8 mouse cellular contexts compared by ENCODE assay signal in genomic region chr11:94208811-94209675, GRCm38 (mm10). TPM values are rescaled to one million over a fixed set of nuclear protein-coding genes. Genes with fewer than 3 reads are reported as not detected.
A peak's percentile ranks its signal among the peaks of the same experiment; 100 is the strongest.
DNase-seq lines count a peak whose midpoint lies in the region; ATAC-seq and TF ChIP-seq lines count a peak whose summit lies in the region.

No protein-coding gene starts in this region.

- no peak for ATAC-seq in lung, embryonic 14.5 days (ENCODE audit: insufficient read depth)
- no peak for ATAC-seq in limb, embryonic 13.5 days (ENCODE audit: low FRiP score, low read depth)
- ATAC-seq in stomach, embryonic 15.5 days (ENCODE audit: insufficient read depth, low FRiP score, low read depth) = no peak

- no peak overlapping the region; the same call in 1 of the 2 replicates for H3K27ac ChIP-seq in lung, embryonic 14.5 days (ENCODE audit: low read depth)
- H3K27ac ChIP-seq in limb, embryonic 13.5 days = no peak overlapping the region; the same call in 1 of the 2 replicates
- peak overlapping the region; percentile 98; the same call in 1 of the 2 replicates for H3K27ac ChIP-seq in stomach, embryonic 15.5 days

- H3K4me3 ChIP-seq in lung, embryonic 14.5 days (ENCODE audit: low read depth, low read length) = no peak overlapping the region
- H3K4me3 ChIP-seq in limb, embryonic 13.5 days = peak overlapping the region; percentile 54; the same call in 1 of the 2 replicates
- no peak overlapping the region for H3K4me3 ChIP-seq in stomach, embryonic 15.5 days (replicated peaks)

- no peaks in the 10 kb centered on the region for H3K9me3 ChIP-seq in lung, embryonic 14.5 days (ENCODE audit: low read depth, low read length)
- H3K9me3 ChIP-seq in limb, embryonic 13.5 days = no peaks in the 10 kb centered on the region
- H3K9me3 ChIP-seq in stomach, embryonic 15.5 days = no peaks in the 10 kb centered on the region

- no peak overlapping the region for H3K9ac ChIP-seq in lung, embryonic 14.5 days
- no peak overlapping the region for H3K9ac ChIP-seq in limb, embryonic 13.5 days
- no peak overlapping the region for H3K9ac ChIP-seq in stomach, embryonic 15.5 days

- 46% methylated on average over 8 of the region's 8 CpGs for WGBS in lung, embryonic 14.5 days
- WGBS in limb, embryonic 13.5 days = 33% methylated on average over 8 of the region's 8 CpGs
- 43% methylated on average over 8 of the region's 8 CpGs for WGBS in stomach, embryonic 15.5 days

- no peak for TF ChIP-seq CTCF in lung, embryonic 14.5 days (IDR thresholded peaks at IDR 0.05; ENCODE audit: low read depth)

- 0 out of 2 replicates have a peak, but pooled peaks cover 2% of the 10 kb centered on the region for H3K4me1 ChIP-seq in lung, embryonic 14.5 days (ENCODE audit: insufficient read depth)
- peaks cover 18% of the 10 kb centered on the region for H3K4me1 ChIP-seq in limb, embryonic 13.5 days
- H3K4me1 ChIP-seq in stomach, embryonic 15.5 days = no peaks in the 10 kb centered on the region

- H3K27me3 ChIP-seq in lung, embryonic 14.5 days (ENCODE audit: insufficient read depth, low read length) = no peaks in the 10 kb centered on the region
- H3K27me3 ChIP-seq in limb, embryonic 13.5 days = no peaks in the 10 kb centered on the region
- no peaks in the 10 kb centered on the region for H3K27me3 ChIP-seq in stomach, embryonic 15.5 days (replicated peaks)

- peak; percentile 73 for DNase-seq in cerebellum, adult 9-10 months
- DNase-seq in cerebellum, postnatal 10 days = no peak
- DNase-seq in lung, embryonic 14.5 days = no peak
- no peak for DNase-seq in lung, postnatal 25 days (ENCODE audit: low spot score)
- DNase-seq in right cerebral cortex, postnatal 14 days = no peak
- no peak for DNase-seq in spleen, postnatal 14 days (ENCODE audit: low spot score in 2 of 2)

- peaks cover 8% of the 10 kb centered on the region for H3K36me3 ChIP-seq in lung, embryonic 14.5 days (ENCODE audit: insufficient read depth)
- H3K36me3 ChIP-seq in limb, embryonic 13.5 days = peaks cover 6% of the 10 kb centered on the region
- 0 out of 2 replicates have a peak, but pooled peaks cover under 1% of the 10 kb centered on the region for H3K36me3 ChIP-seq in stomach, embryonic 15.5 days

- peak overlapping the region; percentile 98 for H3K4me2 ChIP-seq in lung, embryonic 14.5 days
- peak overlapping the region; percentile 88 for H3K4me2 ChIP-seq in limb, embryonic 13.5 days (replicated peaks)
- peak overlapping the region; percentile 99 for H3K4me2 ChIP-seq in stomach, embryonic 15.5 days

RNA-seq across cellular contexts. Expression of gene Tob1, which starts 2.2 kb away (rescaled TPM):
- 18.2 and 19.9 TPM in 2 replicates for polyA plus RNA-seq in lung, embryonic 14.5 days (2014; fragmentation: Nextera tagmentation; extraction: Ambion mirVana)
- 30.0 and 33.9 TPM in 2 replicates for polyA plus RNA-seq in limb, embryonic 13.5 days (2015; fragmentation: Nextera tagmentation; extraction: Ambion mirVana)
- 54.8 and 65.2 TPM in 2 replicates for polyA plus RNA-seq in stomach, embryonic 15.5 days (2015; fragmentation: Nextera tagmentation; extraction: Ambion mirVana)

RNA-seq across cellular contexts. Expression of gene Wfikkn2, which starts 36.8 kb away (rescaled TPM):
- polyA plus RNA-seq in lung, embryonic 14.5 days (2014; fragmentation: Nextera tagmentation; extraction: Ambion mirVana) = 0.45 and 0.65 TPM in 2 replicates
- polyA plus RNA-seq in limb, embryonic 13.5 days (2015; fragmentation: Nextera tagmentation; extraction: Ambion mirVana) = 15.0 and 17.6 TPM in 2 replicates
- polyA plus RNA-seq in stomach, embryonic 15.5 days (2015; fragmentation: Nextera tagmentation; extraction: Ambion mirVana) = 2.7 and 2.9 TPM in 2 replicates
